Mouse (Mus musculus) midbrain, postnatal 0 days (tissue): Measurements from ENCODE around the gene Rpa2. TPM values are rescaled to one million over a fixed set of nuclear protein-coding genes. Genes with fewer than 3 reads are reported as not detected.

Experiments used
- ATAC-seq: fragments of 200-750 bp; cut with Nextera tagmentation; 2 replicates; pipeline ENCODE4 v1.8.0; 2017; ENCODE audit warnings: moderate number of reproducible peaks, mild to moderate bottlenecking, moderate TSS enrichment, moderate library complexity; ENCODE audit not compliant: low FRiP score
- DNase-seq: peaks from one replicate; pipeline ENCODE4 v3.0.0-alpha.2; 2015; ENCODE audit warnings: low spot score
- H3K27ac ChIP-seq: fragments of 300-500 bp; sonication (generic); 2 replicates; pipeline ENCODE4 v1.5.1; 2014; ENCODE audit warnings: low read depth, mild to moderate bottlenecking, low read length, mixed read lengths
- H3K27me3 ChIP-seq: fragments of 300-500 bp; sonication (generic); 2 replicates; pipeline ENCODE4 v1.6.1; 2014; ENCODE audit warnings: low read length, control low read depth, mixed read lengths; ENCODE audit not compliant: insufficient read depth
- H3K36me3 ChIP-seq: fragments of 300-500 bp; sonication (generic); 2 replicates; pipeline ENCODE4 v1.6.1; 2014; ENCODE audit warnings: low read length, control low read depth, mixed read lengths; ENCODE audit not compliant: insufficient read depth
- H3K4me1 ChIP-seq: fragments of 300-500 bp; sonication (generic); 2 replicates; pipeline ENCODE4 v1.6.1; 2014; ENCODE audit warnings: mild to moderate bottlenecking, control low read depth, antibody characterized with exemption, low read length, mixed read lengths; ENCODE audit not compliant: insufficient read depth
- H3K4me2 ChIP-seq: fragments of 300-500 bp; sonication (generic); 2 replicates; pipeline ENCODE4 v1.6.1; 2014; ENCODE audit warnings: low read depth, mild to moderate bottlenecking, low read length, mixed read lengths; ENCODE audit not compliant: poor library complexity, severe bottlenecking
- H3K4me3 ChIP-seq: fragments of 300-500 bp; sonication (generic); 2 replicates; pipeline ENCODE4 v1.5.1; 2014; ENCODE audit warnings: low read depth, mild to moderate bottlenecking, low read length, moderate library complexity
- H3K9ac ChIP-seq: fragments of 300-500 bp; sonication (generic); replicated peaks from 2 replicates; pipeline ENCODE4 v1.6.1; 2014; ENCODE audit warnings: mild to moderate bottlenecking, low read length, moderate library complexity, mixed read lengths; ENCODE audit not compliant: poor library complexity, severe bottlenecking
- H3K9me3 ChIP-seq: fragments of 300-500 bp; sonication (generic); 2 replicates; pipeline ENCODE4 v1.6.1; 2016; ENCODE audit warnings: low read length, control low read depth
- CTCF ChIP-seq: IDR thresholded peaks from 2 replicates; pipeline ENCODE4 v1.5.1; 2016; ENCODE audit warnings: antibody characterized with exemption, mild to moderate bottlenecking
- WGBS: fragments of 180-500 bp; shearing (Covaris S2); extraction: QIAGEN DNeasy Blood & Tissue Kit; methylation state at CpG from one replicate; pipeline ENCODE4 v1.1.7; 2014; 5-methylcytosine and 5-hydroxymethylcytosine counted together
- polyA plus RNA-seq: library from polyadenylated mRNA; unstranded; fragments of >200 nt; fragmentation: Nextera tagmentation; extraction: Ambion mirVana; gene quantifications from 2 replicates; pipeline ENCODE4 v1.2.1, GENCODE M21; 2015
- total RNA-seq: library from RNA; depleted of rRNA; stranded (reverse); fragments of >200 nt; gene quantifications from 2 replicates; pipeline ENCODE4 v1.2.3, GENCODE M21; 2014; rRNA removed

Gene Rpa2
- total RNA-seq (17.1 and 18.9 TPM in 2 replicates), polyA plus RNA-seq (28.4 and 29.8 TPM in 2 replicates)

DNA sequence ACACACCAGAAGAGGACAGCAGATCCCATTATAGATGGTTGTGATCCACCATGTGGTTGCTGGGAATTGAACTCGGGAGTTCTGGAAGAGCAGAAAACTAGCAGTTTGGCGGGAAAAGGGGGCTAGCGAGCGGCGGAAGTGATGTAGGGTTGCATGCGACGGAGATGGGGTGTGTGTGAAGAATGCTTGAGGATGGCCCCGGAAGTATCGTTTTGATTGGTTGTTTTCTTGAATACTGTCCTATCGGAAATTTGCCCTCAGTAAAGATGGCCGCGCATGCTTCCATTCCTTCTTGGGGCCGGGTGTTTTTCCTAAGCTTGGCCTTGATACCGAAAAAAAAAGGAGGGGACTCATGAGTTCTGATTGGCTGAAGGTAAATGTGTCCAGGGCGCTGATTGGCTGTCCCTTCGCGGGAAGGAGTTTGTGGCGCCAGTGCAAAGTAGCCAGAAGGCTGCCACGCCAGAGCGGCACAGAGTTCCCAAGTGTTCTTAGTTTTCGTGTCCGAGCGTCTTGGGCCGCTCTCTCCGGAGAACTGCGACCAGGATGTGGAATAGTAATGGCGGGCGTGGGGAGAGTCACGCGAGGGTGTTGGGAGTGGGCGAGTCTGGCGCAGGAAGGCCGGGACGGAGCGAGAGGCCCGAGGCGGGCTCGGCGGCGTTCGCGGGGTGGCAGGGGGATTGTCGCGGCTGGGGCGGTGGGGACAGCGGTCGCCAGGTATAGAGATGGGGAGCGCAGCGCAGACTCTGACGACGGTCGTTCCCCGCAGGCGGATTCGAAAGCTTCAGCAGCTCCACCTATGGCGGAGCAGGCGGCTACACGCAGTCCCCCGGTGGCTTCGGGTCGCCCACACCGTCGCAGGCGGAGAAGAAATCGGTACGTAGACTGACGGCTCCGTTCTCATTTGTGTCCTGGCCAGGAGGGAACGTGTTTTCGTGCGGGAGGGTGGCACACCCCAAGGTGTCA is at the start of gene Rpa2:
Gene Rpa2 (plus strand): TSS at position 419 of the 963 bp plus-strand sequence.
- H3K36me3 ChIP-seq = no peaks in the 10 kb centered on the region
- no peaks in the 10 kb centered on the region for H3K9me3 ChIP-seq
- peaks cover 4% of the 10 kb centered on the region; the same call in 1 of the 2 replicates for H3K4me1 ChIP-seq
- ATAC-seq (peak; percentile 95), DNase-seq (peak; percentile 100)
- TF ChIP-seq CTCF = peak; percentile 36; the same call in 1 of the 2 replicates
- 1% methylated on average over 71 of the region's 71 CpGs for WGBS
- peak within 1 kb of the TSS; percentile 58 for H3K9ac ChIP-seq
- H3K4me2 ChIP-seq = peak within 1 kb of the TSS; percentile 73
- peak within 1 kb of the TSS; percentile 79 for H3K4me3 ChIP-seq
- no peak within 1 kb of the TSS; the same call in 1 of the 2 replicates for H3K27ac ChIP-seq
- H3K27me3 ChIP-seq = no peaks in the 10 kb centered on the region

DNA sequence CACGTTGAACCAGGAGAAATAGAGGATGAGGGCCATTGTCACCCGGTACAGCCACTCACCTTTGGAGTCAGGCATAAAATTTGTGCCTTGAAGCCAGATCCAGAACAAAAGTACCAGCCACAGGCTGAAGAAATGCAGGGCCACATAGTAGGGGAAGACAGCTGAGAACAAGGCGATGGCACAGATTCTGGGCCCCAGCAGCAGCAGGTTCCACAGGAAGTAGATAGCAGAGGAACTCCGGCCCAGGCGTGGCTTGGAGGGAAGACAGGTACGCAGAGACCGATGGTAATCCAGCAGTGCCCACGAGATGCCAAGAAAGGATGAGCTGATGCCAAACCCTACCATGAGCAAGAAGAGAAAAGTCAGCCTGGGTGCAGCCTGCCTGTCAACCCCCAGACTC is 39.9 kb upstream of the Rpa2 start:
- no peak for ATAC-seq
- H3K9me3 ChIP-seq = no peaks in the 10 kb centered on the region
- no peak overlapping the region for H3K4me2 ChIP-seq
- no peak overlapping the region for H3K4me3 ChIP-seq
- H3K36me3 ChIP-seq = peaks cover 14% of the 10 kb centered on the region; the same call in 1 of the 2 replicates
- no peak for DNase-seq
- no peaks in the 10 kb centered on the region for H3K27me3 ChIP-seq
- H3K27ac ChIP-seq = no peak overlapping the region
- no peak for TF ChIP-seq CTCF
- no peaks in the 10 kb centered on the region for H3K4me1 ChIP-seq
- 92% methylated on average over 8 of the region's 8 CpGs for WGBS
- no peak overlapping the region for H3K9ac ChIP-seq

DNA sequence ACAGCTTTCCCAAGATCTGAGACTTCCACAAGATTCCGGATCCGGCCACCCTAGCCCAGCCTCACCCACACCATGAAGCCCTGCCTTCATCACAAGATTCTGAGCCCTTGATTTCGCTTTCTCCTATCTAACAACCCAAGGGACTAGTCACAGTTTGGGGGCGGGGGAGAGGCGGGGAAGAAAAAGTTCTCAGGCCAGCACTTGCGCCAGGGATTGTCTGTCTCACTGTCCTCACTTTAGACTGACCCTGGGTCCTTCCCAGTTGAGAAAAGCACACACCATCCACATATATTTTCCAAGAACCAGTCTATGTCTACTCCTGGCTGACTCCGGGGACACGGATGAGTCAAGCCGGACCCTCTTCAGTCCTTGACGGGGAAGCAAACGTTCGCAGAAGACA is 36.5 kb upstream of the Rpa2 start:
- DNase-seq (no peak), ATAC-seq (no peak)
- H3K9ac ChIP-seq = peak overlapping the region; percentile 77
- no peaks in the 10 kb centered on the region for H3K9me3 ChIP-seq
- TF ChIP-seq CTCF = no peak
- 51% methylated on average over 12 of the region's 12 CpGs for WGBS
- H3K27me3 ChIP-seq = no peaks in the 10 kb centered on the region
- peak overlapping the region; percentile 72 for H3K4me2 ChIP-seq
- peak overlapping the region; percentile 60 for H3K4me3 ChIP-seq
- H3K27ac ChIP-seq = peak overlapping the region; percentile 68; the same call in 1 of the 2 replicates
- peaks cover 11% of the 10 kb centered on the region; the same call in 1 of the 2 replicates for H3K36me3 ChIP-seq
- no peaks in the 10 kb centered on the region for H3K4me1 ChIP-seq

DNA sequence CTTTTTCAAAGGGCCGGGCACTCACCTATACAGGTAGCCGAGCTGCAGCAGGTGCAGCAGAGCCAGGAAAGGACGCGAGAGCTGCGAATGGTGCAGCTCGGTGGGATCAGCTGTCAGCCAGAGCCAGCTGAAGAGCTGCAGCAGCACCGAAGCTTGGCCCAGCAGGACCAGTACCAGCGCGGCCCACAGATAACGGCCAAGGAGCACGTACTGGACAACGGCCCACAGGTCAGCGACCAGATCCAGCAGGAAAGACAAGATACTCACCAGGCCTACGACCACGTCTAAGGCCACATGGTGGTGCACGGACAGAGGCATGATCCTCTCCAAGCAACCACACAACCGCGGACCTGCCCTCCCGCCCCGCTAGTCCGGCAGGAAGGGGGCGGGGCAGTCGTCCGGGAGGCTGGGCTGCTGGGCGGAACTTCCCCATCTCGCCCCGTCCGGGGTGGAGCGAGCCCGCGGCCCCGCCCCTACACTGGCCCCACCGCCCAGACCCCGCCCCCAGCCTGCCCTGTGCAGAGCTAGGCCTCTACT is 35.9 kb upstream of the Rpa2 start, which contains the start of gene Xkr8:
Gene Xkr8 (minus strand): TSS at position 399 of the 537 bp plus-strand sequence.
- Histone ChIP-seq H3K9me3 (no peaks in the 10 kb centered on the region), H3K27ac (peak within 1 kb of the TSS; percentile 68), H3K27me3 (no peaks in the 10 kb centered on the region), H3K9ac (peak within 1 kb of the TSS; percentile 77), H3K4me2 (peak within 1 kb of the TSS; percentile 72), H3K4me1 (no peaks in the 10 kb centered on the region), H3K36me3 (peaks cover 10% of the 10 kb centered on the region; the same call in 1 of the 2 replicates), H3K4me3 (peak within 1 kb of the TSS; percentile 60)
- WGBS = 3% methylated on average over 27 of the region's 34 CpGs
- TF ChIP-seq CTCF = peak; percentile 25
- DNase-seq (peak; percentile 83), ATAC-seq (peak; percentile 90)

DNA sequence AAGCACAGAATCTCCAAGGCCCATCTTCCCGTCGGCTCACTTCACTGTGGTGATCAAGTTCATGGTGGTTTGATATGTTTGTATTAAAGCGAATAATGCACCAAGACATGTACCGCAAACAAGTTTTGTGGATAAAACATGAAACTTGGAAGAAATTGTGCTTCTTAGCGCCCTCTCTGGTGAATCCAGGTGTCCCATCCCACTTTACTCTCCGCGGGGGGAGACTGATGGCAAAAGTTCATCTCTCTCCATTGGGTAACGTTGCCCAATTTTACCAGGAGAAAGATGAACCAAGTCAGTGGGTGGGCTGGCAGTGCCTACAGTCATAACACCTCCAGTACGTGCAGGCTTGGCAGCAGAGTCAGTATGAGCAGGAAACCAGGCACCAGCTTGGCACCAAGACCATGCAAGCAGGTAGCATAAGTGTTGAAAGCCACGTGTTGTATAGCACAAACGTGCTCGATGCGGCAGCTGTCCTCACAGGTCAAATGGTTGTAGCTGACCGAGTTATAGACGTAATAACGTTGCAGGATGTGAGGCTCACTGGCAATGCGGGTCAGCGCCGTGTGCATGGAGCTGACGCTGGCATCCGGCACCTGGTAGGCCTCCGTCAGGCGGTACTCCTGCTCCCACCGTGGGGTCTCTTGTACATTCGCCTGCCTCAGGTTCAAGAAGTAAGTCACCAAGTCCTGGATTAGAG is 34.9 kb upstream of the Rpa2 start:
- H3K36me3 ChIP-seq = no peaks in the 10 kb centered on the region
- H3K4me1 ChIP-seq = no peaks in the 10 kb centered on the region
- no peak for ATAC-seq
- no peak for DNase-seq
- no peak overlapping the region for H3K27ac ChIP-seq
- no peaks in the 10 kb centered on the region for H3K9me3 ChIP-seq
- TF ChIP-seq CTCF = peak; percentile 41
- no peak overlapping the region for H3K9ac ChIP-seq
- no peak overlapping the region for H3K4me3 ChIP-seq
- no peak overlapping the region for H3K4me2 ChIP-seq
- WGBS = 94% methylated on average over 25 of the region's 25 CpGs
- H3K27me3 ChIP-seq = no peaks in the 10 kb centered on the region
